Mouse (Mus musculus): ENCODE measurements around the gene Nav2. TPM values are rescaled to one million over a fixed set of nuclear protein-coding genes. Genes with fewer than 3 reads are reported as not detected.

Nav2 gene
- polyA plus RNA-seq, 1 experiment from 2014 or later: 5.8 TPM

- no peak overlapping the region for H3K9ac ChIP-seq (ENCODE audit: low read depth, low read length)
- no peak overlapping the region for H3K27ac ChIP-seq (ENCODE audit: low read depth, low read length)
- ATAC-seq: peak; percentile 57
- 72% methylated on average over 21 of the region's 21 CpGs for WGBS
- no peaks in the 10 kb centered on the region for H3K9me3 ChIP-seq (ENCODE audit: control insufficient read depth)
- no peak for TF ChIP-seq CTCF (IDR thresholded peaks at IDR 0.05; ENCODE audit: low read depth)
- H3K4me1 ChIP-seq (replicated peaks; ENCODE audit: control insufficient read depth, insufficient read depth, low read length): no peaks in the 10 kb centered on the region
- H3K27me3 ChIP-seq (replicated peaks; ENCODE audit: control insufficient read depth, insufficient read depth, low read length): no peaks in the 10 kb centered on the region
- H3K36me3 ChIP-seq (ENCODE audit: control insufficient read depth, insufficient read depth): no peaks in the 10 kb centered on the region
- no peak overlapping the region for H3K4me3 ChIP-seq (ENCODE audit: low read depth, low read length)
- no peak overlapping the region for H3K4me2 ChIP-seq (replicated peaks; ENCODE audit: low read depth)
Measured at GRCm38 (mm10) chr7:49176590-49177201, 268.2 kb downstream of the Nav2 start.

GRCm38 (mm10) chr7:49178217-49178616, 269.7 kb downstream of the Nav2 start:
- Histone ChIP-seq H3K27ac (ENCODE audit: low read depth, low read length) (no peak overlapping the region), H3K36me3 (ENCODE audit: control insufficient read depth, insufficient read depth) (no peaks in the 10 kb centered on the region), H3K9ac (ENCODE audit: low read depth, low read length) (no peak overlapping the region), H3K4me1 (replicated peaks; ENCODE audit: control insufficient read depth, insufficient read depth, low read length) (no peaks in the 10 kb centered on the region), H3K9me3 (ENCODE audit: control insufficient read depth) (no peaks in the 10 kb centered on the region), H3K4me2 (replicated peaks; ENCODE audit: low read depth) (no peak overlapping the region), H3K4me3 (ENCODE audit: low read depth, low read length) (no peak overlapping the region), H3K27me3 (replicated peaks; ENCODE audit: control insufficient read depth, insufficient read depth, low read length) (no peaks in the 10 kb centered on the region)
- no peak for TF ChIP-seq CTCF (IDR thresholded peaks at IDR 0.05; ENCODE audit: low read depth)
- WGBS: 70% methylated on average over 4 of the region's 4 CpGs
- no peak for ATAC-seq

GRCm38 (mm10) chr7:49181010-49181409, 272.5 kb downstream of the Nav2 start:
- WGBS: 83% methylated on average over 8 of the region's 8 CpGs
- Histone ChIP-seq H3K4me1 (replicated peaks; ENCODE audit: control insufficient read depth, insufficient read depth, low read length) (no peaks in the 10 kb centered on the region), H3K27me3 (replicated peaks; ENCODE audit: control insufficient read depth, insufficient read depth, low read length) (no peaks in the 10 kb centered on the region), H3K9me3 (ENCODE audit: control insufficient read depth) (no peaks in the 10 kb centered on the region), H3K4me2 (replicated peaks; ENCODE audit: low read depth) (no peak overlapping the region), H3K36me3 (ENCODE audit: control insufficient read depth, insufficient read depth) (no peaks in the 10 kb centered on the region), H3K4me3 (ENCODE audit: low read depth, low read length) (no peak overlapping the region), H3K27ac (ENCODE audit: low read depth, low read length) (no peak overlapping the region), H3K9ac (ENCODE audit: low read depth, low read length) (no peak overlapping the region)
- ATAC-seq: no peak
- TF ChIP-seq CTCF (IDR thresholded peaks at IDR 0.05; ENCODE audit: low read depth): no peak

GRCm38 (mm10) chr7:49182427-49182826, 273.9 kb downstream of the Nav2 start:
- 85% methylated on average over 5 of the region's 5 CpGs for WGBS
- no peaks in the 10 kb centered on the region for H3K27me3 ChIP-seq (replicated peaks; ENCODE audit: control insufficient read depth, insufficient read depth, low read length)
- no peaks in the 10 kb centered on the region for H3K4me1 ChIP-seq (replicated peaks; ENCODE audit: control insufficient read depth, insufficient read depth, low read length)
- TF ChIP-seq CTCF (IDR thresholded peaks at IDR 0.05; ENCODE audit: low read depth): no peak
- H3K27ac ChIP-seq (ENCODE audit: low read depth, low read length): no peak overlapping the region
- no peak for ATAC-seq
- H3K36me3 ChIP-seq (ENCODE audit: control insufficient read depth, insufficient read depth): no peaks in the 10 kb centered on the region
- H3K9ac ChIP-seq (ENCODE audit: low read depth, low read length): no peak overlapping the region
- no peaks in the 10 kb centered on the region for H3K9me3 ChIP-seq (ENCODE audit: control insufficient read depth)
- H3K4me3 ChIP-seq (ENCODE audit: low read depth, low read length): no peak overlapping the region
- no peak overlapping the region for H3K4me2 ChIP-seq (replicated peaks; ENCODE audit: low read depth)

- H3K27ac ChIP-seq (ENCODE audit: low read depth, low read length): no peak overlapping the region
- no peaks in the 10 kb centered on the region for H3K4me1 ChIP-seq (replicated peaks; ENCODE audit: control insufficient read depth, insufficient read depth, low read length)
- no peaks in the 10 kb centered on the region for H3K36me3 ChIP-seq (ENCODE audit: control insufficient read depth, insufficient read depth)
- no peak for ATAC-seq
- TF ChIP-seq CTCF (IDR thresholded peaks at IDR 0.05; ENCODE audit: low read depth): no peak
- no peak overlapping the region for H3K9ac ChIP-seq (ENCODE audit: low read depth, low read length)
- 69% methylated on average over 5 of the region's 5 CpGs for WGBS
- no peaks in the 10 kb centered on the region for H3K27me3 ChIP-seq (replicated peaks; ENCODE audit: control insufficient read depth, insufficient read depth, low read length)
- H3K4me2 ChIP-seq (replicated peaks; ENCODE audit: low read depth): no peak overlapping the region
- no peaks in the 10 kb centered on the region for H3K9me3 ChIP-seq (ENCODE audit: control insufficient read depth)
- no peak overlapping the region for H3K4me3 ChIP-seq (ENCODE audit: low read depth, low read length)
Measured at GRCm38 (mm10) chr7:49183696-49184095, 275.2 kb downstream of the Nav2 start.

- TF ChIP-seq CTCF (IDR thresholded peaks at IDR 0.05; ENCODE audit: low read depth): no peak
- Histone ChIP-seq H3K9me3 (ENCODE audit: control insufficient read depth) (no peaks in the 10 kb centered on the region), H3K4me2 (replicated peaks; ENCODE audit: low read depth) (no peak overlapping the region), H3K27ac (ENCODE audit: low read depth, low read length) (no peak overlapping the region), H3K9ac (ENCODE audit: low read depth, low read length) (no peak overlapping the region), H3K4me3 (ENCODE audit: low read depth, low read length) (no peak overlapping the region), H3K4me1 (replicated peaks; ENCODE audit: control insufficient read depth, insufficient read depth, low read length) (no peaks in the 10 kb centered on the region), H3K27me3 (replicated peaks; ENCODE audit: control insufficient read depth, insufficient read depth, low read length) (no peaks in the 10 kb centered on the region), H3K36me3 (ENCODE audit: control insufficient read depth, insufficient read depth) (no peaks in the 10 kb centered on the region)
- no peak for ATAC-seq
- WGBS: 31% methylated on average over 5 of the region's 5 CpGs
Measured at GRCm38 (mm10) chr7:49185991-49186390, 277.5 kb downstream of the Nav2 start.

- H3K4me2 ChIP-seq (replicated peaks; ENCODE audit: low read depth): no peak overlapping the region
- TF ChIP-seq CTCF (IDR thresholded peaks at IDR 0.05; ENCODE audit: low read depth): no peak
- H3K9me3 ChIP-seq (ENCODE audit: control insufficient read depth): no peaks in the 10 kb centered on the region
Measured at GRCm38 (mm10) chr7:49189364-49189763, 280.8 kb downstream of the Nav2 start.

More at GRCm38 (mm10) chr7:49189364-49189763, 280.8 kb downstream of the Nav2 start:
- no peak overlapping the region for H3K4me3 ChIP-seq (ENCODE audit: low read depth, low read length)
- no peak for ATAC-seq
- no peak overlapping the region for H3K27ac ChIP-seq (ENCODE audit: low read depth, low read length)
- no peaks in the 10 kb centered on the region for H3K36me3 ChIP-seq (ENCODE audit: control insufficient read depth, insufficient read depth)
- 96% methylated on average over 5 of the region's 5 CpGs for WGBS
- H3K9ac ChIP-seq (ENCODE audit: low read depth, low read length): no peak overlapping the region
- no peaks in the 10 kb centered on the region for H3K4me1 ChIP-seq (replicated peaks; ENCODE audit: control insufficient read depth, insufficient read depth, low read length)
- H3K27me3 ChIP-seq (replicated peaks; ENCODE audit: control insufficient read depth, insufficient read depth, low read length): no peaks in the 10 kb centered on the region

Measured in intestine, postnatal 0 days (tissue).